18 mouse cellular contexts compared by ENCODE assay signal in genomic region chr3:151216764-151217502, GRCm38 (mm10).
"Had no signal": no experiment of that assay in that cellular context is flagged by ENCODE, and none has a peak within 500 bp of the region (broad histone marks: within the 10 kb centered on the region; RNA-seq: fewer than 3 reads in every experiment).

No protein-coding gene starts in this region.

- H3K4me1 ChIP-seq: lung, embryonic 15.5 days; megakaryocyte, embryonic 14.5 days; midbrain, embryonic 12.5 days; neural tube, embryonic 12.5 days; stomach, embryonic 15.5 days had no signal

- H3K9me3 ChIP-seq: lung, embryonic 15.5 days; megakaryocyte, embryonic 14.5 days; midbrain, embryonic 12.5 days; neural tube, embryonic 12.5 days; stomach, embryonic 15.5 days had no signal

- ATAC-seq: liver, postnatal 0 days; lung, postnatal 0 days; midbrain, embryonic 16.5 days had no signal

- H3K4me3 ChIP-seq: lung, embryonic 15.5 days; megakaryocyte, embryonic 14.5 days; midbrain, embryonic 12.5 days; neural tube, embryonic 12.5 days; stomach, embryonic 15.5 days had no signal

- H3K4me2 ChIP-seq: lung, embryonic 15.5 days; midbrain, embryonic 12.5 days; neural tube, embryonic 12.5 days; stomach, embryonic 15.5 days had no signal

- H3K27ac ChIP-seq: lung, embryonic 15.5 days; macrophage; midbrain, embryonic 12.5 days; neural tube, embryonic 12.5 days; stomach, embryonic 15.5 days; stomach, postnatal 0 days had no signal

- DNase-seq: liver, postnatal 0 days; lung, adult 2 months; lung, postnatal 14 days; lung, postnatal 36 days; midbrain, embryonic 14.5 days; right cerebral cortex, postnatal 14 days; thymus, adult 2 months; thymus, postnatal 25 days; thymus, postnatal 4 days had no signal

- H3K27me3 ChIP-seq: lung, embryonic 15.5 days; megakaryocyte, embryonic 14.5 days; midbrain, embryonic 12.5 days; neural tube, embryonic 12.5 days; stomach, embryonic 15.5 days had no signal

- H3K9ac ChIP-seq: liver, postnatal 0 days; lung, embryonic 15.5 days; midbrain, embryonic 12.5 days; neural tube, embryonic 12.5 days; stomach, embryonic 15.5 days had no signal

- H3K36me3 ChIP-seq: lung, embryonic 15.5 days; midbrain, embryonic 12.5 days; neural tube, embryonic 12.5 days; stomach, embryonic 15.5 days had no signal
